Mouse (Mus musculus): ENCODE data around the gene Ankrd54.

The Ankrd54 gene

DNA sequence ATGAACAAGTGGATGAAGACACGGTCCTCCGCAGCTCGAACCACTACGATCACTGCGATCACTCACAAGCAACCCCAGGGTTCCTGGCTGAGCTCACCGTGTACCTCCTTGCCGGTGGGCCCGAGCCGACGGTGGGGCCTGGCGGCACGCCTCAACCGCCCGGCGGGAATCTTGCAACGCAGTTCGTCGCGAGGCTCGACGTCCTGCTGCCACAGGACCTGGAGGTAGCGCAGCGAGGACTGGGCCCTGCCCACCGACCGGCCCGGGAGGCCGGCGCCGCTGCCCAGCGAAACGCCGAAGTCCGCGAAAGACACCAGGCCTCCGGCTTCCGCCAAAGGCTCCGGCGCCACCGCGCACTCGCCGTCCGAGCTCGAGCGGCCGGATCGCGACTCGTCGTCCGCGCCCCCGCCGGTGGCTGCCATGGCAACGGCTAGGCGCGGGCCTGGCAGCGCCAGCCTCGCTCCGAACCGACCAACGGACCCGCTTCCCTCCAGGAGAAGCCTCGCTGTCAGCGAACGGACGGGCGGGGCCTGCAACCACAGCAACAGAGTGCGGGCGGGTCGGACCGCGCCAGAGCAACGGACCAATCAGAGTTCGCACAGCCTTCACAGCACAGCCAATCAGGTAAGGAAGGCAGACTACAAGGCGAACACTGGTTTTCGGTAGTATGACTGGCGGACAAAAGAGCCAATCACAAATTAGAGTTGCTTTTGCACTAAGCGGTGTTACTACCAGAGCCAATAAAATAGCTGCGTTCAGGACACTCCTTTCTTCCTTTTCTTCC is at the start of gene Ankrd54:
Ankrd54 (minus strand) TSS at position 518 of the 784 bp plus-strand sequence.
- peak; percentile 96 for DNase-seq

DNA sequence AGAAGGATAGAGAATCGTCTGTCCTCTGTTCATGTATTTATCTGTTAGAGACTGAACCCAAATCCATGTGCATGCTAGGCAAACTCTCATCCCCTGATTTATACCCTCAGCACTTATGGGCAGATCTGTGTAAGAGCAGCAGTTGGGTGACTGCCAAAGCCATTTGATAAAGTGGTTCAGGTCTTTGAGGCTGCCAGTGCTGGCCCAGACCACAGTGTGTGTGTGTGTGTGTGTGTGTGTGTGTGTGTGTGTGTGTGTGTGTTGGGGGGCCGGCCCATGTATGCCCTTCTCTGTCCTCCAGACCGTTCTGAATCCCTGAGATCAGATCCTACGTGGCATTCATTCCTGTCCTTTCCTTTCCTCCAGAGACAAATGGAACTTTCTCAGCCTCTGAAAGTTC is 49.1 kb upstream of the Ankrd54 start:
- DNase-seq: no peak

DNA sequence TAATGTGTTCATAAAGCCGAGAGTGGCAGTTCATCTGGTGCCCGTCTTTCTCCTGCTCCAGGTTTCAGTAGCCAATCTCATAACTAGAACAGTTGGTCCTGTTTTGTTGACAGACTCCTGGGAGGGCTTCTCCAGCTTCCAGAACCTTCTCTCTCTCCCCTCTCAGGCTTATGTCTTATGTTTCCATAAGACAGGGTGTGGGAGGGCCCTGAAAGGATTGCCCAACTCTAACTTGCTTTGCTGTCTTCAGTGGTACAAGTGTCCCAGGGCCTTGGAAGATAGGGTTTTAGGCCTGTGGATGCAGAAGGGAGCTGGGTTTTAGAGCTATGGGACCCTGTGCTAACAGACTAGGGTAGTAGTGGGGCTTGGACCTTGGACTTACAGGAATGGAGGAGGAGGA is 47.8 kb upstream of the Ankrd54 start:
- DNase-seq: no peak

DNA sequence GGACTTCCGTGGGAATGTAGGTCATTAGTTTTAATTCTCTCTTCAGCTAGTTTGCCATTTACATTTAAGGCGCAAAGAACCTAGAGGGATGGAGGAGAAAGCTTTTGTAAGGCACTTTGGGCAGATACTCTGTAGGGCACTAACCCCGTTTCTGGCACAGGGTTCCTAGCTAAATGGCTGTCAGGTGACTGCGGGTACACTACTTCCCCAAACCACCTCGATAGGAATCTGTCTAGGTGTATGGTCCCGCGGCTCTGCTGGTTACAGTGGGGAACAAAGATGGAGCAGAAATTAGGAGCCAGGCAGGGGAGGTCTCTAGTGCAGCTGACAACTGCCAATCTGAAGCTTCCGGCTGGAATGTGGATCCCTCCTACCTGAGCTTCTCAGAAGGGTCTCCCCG is 47.3 kb upstream of the Ankrd54 start:
- no peak for DNase-seq

DNA sequence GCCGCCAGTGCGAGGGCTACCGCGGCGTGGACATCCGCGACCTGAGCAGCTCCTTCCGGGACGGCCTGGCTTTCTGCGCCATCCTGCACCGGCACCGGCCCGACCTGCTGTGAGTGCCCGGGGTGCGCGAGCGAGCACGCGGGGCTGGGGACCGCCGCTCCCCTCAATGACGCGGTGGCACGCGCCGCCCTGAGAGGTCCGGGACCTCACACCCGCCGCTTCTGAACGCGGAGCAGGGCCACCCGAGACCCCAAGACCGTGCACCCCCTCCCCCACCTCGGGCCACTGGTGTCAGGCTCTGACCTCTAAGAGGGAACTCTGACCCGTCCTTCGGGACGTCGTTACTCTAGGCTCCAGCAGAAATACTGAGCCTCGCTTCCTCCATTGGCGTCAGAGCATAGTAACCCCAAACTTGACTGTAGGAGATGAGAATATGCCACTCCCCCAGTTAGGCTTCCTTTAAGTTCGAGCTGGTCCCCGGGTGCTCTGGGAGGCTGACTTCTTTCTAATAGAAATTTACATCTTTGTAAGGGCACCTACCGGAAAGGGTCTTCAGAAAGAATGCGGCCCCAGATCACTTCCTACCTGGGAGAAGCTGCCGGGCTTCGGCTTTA is 46.7 kb upstream of the Ankrd54 start:
- no peak for DNase-seq

DNA sequence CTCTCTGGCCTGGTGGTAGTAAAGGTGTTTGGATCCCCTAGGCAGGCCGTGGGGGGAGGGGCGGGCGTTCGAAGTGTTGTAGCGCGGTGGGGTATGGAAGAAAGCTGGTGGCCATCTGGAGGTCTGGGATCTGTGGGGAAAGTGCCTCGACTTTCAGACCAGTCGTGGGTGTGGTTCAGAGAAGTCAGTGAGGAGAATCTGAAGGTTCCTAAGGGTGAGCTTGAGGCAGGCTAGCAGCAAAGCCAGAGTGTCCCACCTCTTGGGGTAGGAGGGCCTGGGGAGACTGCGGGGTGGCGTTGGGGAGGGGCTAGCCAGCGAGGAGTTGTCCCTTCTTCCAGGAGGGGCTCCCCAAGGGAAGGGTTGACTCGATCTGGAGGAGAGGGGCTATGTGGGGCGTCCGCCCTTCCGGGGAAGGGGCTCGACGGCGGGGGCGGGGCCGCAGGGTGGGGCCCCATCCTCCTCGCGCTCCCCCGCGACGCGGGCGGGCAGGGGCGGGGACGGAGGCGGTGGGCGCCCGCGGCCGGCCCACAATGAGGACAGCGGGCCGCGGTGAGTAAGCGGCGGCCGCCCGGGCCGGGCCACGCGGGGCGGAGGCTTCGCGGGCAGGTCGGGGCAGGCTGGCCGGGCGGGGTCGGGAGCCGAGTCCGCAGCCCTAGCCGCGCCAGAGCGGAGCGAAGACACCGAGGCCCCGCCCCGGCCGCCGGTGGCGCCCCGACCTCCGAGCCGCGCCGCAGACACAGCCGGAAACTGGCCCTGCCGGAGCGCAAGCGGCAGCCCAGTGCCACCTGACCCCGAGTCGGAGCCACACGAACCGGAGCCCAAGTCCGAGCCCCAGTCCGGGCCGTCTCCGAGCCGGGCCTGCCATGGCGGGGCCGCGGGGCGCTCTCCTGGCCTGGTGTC is 46.0 kb upstream of the Ankrd54 start, which contains the start of gene Micall1:
Micall1 (plus strand) TSS at position 478 of the 900 bp plus-strand sequence.
- peak; percentile 79 for DNase-seq

DNA sequence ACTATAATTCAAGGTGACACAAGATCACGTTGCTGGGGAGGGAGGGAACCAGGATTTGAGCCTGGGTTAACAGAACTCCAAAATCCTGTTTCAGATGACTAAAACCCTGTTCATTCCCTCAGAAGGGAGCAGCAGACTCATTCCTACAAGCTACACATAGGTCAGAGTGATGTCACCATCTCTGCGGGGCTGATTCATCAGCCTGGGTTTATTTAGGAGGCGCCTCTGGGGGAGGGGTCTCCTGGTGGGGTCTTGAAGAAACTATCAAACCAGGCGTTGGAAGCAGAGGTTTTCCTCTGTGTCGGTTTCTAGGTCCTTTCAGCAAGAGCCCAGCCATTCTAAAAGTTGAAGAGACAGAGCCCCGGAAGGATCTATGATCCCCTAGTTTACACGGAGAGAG is 45.3 kb upstream of the Ankrd54 start:
- no peak for DNase-seq

DNA sequence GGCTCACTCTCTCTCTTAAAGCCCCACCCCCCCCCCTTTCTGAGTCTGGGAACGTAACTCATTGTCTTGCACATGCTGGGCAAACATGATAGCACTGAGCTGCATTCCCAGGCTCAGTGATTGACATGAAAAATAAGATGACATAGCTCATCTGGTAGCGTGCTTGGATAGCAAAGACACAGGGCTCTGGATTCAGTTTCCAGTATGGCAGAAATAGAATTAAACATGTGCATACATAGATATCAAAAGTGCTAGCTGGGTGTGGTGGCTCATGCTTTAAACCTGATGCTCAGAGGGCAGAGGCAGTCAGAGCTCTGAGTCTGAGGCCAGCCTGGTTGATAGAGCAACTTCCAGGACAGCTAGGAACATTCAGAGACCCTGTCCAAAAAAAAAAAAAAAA is 43.1 kb upstream of the Ankrd54 start:
- DNase-seq: no peak

DNA sequence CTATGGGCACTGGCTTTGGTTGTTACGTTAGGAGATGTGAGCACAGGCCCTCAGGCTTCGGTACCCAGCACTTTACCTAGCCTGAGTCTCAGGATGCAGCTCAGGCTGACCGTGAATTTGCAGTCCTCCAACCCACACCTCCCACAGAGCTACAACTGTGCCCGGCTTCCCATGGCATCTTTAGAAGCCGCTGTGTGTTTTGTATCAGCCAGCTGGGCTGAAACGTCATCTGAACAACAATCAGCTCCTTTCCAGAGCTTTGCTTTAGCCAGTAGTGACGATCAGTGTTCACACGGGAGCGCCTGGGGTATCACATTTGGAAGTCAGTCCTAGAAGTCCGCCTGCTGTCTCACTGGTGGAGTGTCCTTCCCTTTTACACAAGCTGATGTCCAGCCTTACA is 40.6 kb upstream of the Ankrd54 start:
- DNase-seq: no peak

DNA sequence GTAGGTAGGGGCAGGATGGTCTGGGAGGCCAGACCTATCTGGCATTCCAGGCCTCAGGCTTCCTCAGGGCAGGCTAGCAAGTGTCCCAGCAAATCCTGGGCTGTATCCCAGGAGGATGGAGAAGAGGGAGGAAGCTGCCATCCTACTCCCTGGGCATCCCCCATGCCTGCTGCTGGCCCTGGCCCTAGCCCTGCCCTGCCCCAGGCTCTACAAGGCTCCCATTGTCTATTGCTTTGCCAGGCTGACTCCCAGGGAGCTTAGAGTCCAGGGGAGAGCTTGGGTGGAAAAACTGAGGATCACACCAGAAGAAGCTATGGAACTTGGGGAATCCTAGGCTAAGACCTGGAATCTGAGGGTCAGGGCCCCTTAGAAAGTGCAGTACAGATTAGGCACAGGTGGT is 38.8 kb upstream of the Ankrd54 start:
- DNase-seq: no peak

DNA sequence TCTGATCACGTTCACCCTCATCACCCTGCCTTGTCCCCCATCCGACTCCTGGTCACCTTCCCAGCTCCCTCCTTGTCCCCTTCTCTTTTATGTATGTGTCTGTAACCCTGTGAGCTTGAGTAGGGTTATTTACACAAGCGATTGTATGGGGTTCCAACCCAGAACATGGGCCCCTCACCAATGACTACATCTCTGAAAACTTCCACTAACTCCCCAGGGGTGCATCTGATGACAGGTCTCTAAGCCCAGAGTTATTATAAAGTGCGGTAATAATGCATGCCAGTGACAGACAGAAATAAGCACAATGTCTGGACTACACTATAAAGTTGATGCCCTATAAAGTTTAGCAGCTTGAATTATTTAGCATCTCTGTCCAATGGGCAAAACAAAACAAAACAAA is 37.7 kb upstream of the Ankrd54 start:
- DNase-seq: no peak

DNA sequence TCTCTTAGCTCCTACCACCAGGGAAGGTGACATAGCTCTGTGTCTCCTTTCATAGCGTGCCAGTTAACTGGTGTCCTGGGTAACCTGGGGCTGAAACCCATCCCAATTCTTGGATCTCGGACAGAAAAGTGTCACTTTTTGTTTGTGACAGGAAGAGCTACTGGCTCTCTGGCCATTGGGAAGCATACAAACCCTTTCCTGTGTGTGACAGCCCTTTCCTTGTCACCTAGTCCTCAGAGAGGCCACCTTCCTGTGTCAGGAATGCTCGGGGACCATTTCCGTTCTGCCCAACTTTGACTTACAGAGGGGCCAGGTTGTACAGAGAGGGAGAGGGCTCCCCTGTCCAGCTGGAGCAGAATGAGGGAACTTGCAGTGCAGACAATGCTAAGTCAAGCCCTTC is 36.8 kb upstream of the Ankrd54 start:
- no peak for DNase-seq

DNA sequence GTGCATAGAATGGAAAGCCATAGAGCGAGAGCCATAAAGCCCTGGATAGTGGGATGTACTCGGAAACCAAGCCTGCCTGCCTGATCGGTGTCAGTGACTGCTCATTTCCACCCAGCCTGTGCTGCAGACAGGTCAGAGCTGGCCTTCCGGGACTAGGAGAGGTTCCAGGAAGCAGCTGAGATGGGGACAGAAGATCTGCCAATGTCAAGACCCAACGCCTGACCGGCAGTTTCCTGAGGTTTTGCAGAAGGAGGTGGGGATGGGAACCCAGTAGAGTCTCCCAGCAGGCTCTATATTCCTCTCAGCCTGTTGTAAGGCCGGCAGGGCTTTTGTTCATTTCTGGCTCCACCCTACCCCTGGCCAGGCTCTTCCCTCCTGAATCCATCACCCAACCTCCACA is 36.2 kb upstream of the Ankrd54 start:
- DNase-seq: no peak

DNA sequence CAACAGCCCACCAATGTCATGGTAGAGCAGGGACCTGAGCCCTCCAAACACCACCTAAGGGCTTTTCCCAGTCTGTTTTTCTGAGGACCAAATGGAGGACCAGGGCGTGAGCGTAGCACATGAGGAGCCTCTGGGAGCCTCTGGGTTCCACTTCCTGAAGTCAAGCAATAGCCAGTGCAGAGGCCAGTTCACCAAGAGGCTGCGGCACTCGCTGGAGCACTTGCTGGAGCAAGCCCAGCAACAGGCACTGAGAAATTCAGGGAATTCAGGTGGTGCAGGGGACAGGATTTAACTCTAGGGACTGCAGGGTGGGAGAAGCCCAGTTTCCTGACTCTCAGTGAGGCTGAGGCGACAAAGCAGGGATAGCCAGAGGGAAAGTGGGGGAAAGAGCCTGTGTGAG is 35.5 kb upstream of the Ankrd54 start:
- no peak for DNase-seq

DNA sequence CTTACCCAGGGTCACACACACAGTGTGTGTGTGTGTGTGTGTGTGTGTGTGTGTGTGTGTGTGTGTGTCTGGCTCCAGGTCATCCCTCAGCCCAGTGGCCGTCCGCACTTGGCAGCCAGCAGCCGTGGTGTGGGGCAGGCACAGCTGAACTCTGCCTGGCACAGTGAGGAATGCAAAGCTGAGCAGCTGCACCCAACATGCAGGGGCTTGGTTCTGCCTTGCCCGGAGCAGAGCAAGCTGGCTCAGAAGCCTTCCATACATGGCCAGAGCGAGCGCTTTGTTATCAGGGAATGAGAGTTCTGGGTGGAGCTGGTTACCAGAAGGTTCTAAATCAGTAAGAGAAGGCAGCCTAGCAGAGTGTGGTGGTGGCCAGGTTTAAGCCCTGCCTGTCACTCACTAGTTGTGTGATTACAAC is 34.9 kb upstream of the Ankrd54 start:
- no peak for DNase-seq

DNA sequence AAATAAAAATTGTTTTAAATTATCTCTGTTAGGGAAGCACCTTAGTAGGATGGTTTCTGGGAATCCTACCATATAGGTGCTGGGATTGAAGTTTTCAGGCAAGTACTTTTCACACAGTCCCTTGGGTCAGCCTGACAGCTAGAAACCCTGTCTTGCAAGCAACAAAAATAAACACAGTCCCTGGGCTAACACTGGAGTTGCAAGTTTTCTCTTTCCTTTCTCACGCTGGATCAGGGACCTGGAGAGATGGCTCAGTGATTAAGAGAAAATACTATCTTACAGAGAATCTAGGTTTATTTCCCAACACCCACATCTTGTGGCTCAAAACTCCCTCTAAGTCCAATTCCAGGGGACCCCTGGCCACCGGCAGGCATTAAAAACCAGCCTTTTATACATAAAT is 34.4 kb upstream of the Ankrd54 start:
- no peak for DNase-seq

DNA sequence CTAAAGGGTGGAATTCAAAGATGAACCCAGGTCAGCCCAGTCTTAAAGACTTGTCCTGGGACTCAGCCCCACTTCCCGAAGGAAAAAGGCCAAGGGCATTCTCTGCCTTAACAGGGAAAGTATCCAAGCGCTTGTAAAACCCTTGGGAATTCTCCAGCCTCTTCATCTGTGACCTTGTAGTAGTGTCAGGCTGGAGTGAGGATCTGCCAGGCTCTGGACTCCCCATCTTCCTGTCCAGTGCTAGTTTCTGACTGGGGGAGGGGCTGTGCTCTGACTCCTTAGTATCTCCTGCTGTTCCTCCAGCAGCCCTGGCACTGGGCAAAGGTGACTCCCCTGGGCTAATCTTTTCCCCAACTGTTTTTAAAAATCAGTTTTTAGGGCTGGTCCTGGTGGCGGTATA is 33.9 kb upstream of the Ankrd54 start:
- no peak for DNase-seq

DNA sequence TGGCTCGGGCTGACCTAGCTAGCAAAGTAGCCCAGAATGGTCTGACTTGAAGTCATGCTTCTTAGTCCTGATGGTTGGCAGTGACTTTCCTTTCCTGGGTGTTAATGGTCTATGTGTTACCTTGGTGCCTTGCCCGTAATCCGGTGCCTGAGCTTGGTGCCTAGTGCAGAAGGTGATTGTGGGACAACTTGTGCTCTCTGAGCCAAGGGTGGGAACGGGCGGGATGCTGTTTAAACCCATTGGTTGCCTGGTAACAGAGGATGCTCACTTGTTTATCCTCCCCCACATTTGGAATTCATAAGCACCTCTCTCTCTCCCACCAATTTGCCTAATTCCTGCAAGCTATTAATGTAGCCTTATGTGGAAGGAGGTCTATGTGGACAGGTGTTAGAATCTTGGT is 32.8 kb upstream of the Ankrd54 start:
- no peak for DNase-seq

DNA sequence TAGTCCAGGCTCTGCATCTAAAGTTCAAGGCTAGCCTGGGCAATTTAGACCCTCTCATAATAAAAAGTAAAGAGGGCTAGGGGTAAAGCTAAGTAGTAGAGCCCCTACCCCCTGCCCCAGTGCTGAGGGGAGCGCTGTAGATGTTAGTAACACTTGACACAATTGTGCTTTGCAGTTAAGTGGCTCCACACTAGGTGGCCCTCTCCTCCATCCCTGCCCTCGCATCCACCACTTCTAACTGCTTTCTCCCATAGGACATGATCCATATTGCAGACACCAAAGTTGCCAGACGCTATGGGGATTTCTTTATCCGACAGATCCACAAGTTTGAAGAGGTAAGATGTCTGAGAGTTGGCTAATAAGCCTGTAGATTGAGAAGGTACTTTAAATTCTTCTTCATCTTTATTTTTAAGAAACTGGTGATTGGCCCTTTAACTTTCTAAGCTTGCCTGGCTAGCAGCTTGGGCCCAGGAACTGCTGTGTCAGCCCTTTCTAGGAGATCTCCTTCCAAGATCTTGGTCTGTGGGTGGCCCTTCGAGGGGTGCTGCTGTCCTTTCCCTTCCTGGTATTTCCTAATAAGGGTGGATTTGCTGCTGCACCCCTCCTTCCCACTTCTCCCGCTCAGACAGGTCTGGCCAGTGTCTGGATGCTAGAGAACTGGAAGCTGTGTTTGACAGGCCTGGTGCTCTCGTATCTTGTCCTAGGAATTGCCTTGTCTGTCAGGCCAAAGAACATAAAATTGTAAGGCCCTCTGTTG is 30.6 kb upstream of the Ankrd54 start:
- DNase-seq: peak in 1 of 2 experiments; percentile 22

DNA sequence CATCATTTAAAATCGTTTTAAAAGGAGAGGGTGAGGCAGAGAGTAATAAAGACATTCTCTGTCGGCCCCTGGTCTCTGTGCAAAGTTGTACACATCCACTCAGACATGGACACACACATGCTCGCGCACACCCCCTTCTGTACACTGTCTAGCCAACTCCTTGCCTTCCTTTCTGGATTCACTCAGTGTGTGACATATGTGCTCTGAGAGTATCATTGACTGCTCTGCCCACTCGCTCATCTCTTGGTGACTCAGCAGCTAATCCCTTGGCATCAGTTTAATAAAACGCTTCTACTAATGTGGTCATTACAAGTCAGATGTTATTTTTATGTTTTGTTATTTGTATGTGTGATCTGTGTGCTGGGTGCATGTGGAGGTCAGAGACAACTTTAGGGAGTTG is 29.6 kb upstream of the Ankrd54 start:
- no peak for DNase-seq

DNA sequence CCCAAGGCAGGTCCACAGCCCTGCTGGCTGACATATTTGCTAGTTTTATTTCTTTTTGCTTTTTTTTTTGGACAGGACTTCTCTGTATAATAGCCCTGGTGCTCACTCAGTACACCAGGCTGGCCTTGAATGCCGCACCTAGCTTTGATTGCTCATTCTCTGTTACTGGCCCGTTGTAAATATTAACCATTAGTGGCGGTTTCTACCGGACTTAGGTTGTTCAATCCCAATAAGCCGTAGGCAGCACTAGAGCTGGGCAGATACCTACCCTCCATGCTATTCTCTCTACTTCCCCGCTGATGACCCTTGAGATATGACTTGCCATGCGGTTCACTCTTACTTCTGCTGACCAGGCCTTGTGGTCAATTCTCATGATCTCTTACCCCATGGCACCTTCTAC is 16.9 kb upstream of the Ankrd54 start:
- no peak for DNase-seq

DNA sequence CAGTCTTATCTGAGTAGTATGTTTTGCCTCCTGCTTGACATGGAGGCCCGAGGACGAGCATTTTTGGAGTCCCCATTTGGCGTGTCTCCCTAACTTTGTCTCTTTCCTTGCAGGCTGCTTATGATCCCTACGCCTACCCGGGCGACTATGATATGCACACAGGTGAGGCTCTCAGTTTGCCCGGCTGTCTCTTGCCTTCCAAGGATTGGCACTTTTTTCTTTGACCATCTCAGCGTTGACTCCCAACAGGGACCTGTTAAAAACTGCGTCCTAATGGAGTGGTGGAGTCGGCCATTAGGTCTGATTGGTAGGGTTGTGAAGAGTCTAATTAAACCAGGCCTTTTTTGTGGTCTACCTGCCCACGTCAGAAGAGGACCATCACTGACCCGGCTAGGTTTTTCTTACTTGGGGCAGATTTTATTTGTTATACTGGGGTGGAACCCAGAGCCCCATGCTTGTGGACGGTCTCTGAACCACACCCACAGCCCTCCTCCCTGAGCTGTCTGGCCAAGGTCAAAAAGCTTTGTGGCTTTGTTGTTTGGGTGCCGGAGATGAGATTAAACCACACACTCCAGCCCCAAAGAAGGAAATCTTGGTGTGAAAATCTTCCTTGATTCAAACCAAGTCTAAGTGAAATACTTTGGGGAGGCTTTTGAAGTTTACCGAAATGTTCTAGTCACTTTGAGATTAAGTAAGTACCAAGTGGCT is 13.1 kb upstream of the Ankrd54 start:
- DNase-seq: no peak

Data from cerebellum, postnatal 36 days (tissue).